Mouse (Mus musculus) brain, adult 10 weeks (tissue): ENCODE data around the gene Fam50b. TPM values are rescaled to one million over a fixed set of nuclear protein-coding genes. Genes with fewer than 3 reads are reported as not detected.

ENCODE experiments used
- polyA plus RNA-seq: library from polyadenylated mRNA; stranded (reverse); fragments of 350-450 nt; fragmentation: Illumina TruSeq; extraction: RNeasy Lipid Tissue Mini Kit (QIAGEN cat#74804); gene quantifications from one replicate; pipeline ENCODE4 v1.2.3, GENCODE M21; 2015; ENCODE audit warnings: low read depth, low replicate concordance

Fam50b gene
- polyA plus RNA-seq: not detected

GRCm38 (mm10) chr13:34734686-34735085 lies at the start of gene Fam50b:
Gene Fam50b, plus strand, starts transcription at chr13:34734850.

Other genes starting within 250 kb of the Fam50b start
- gene Pxdc1, start 81.4 kb upstream of the Fam50b start, polyA plus RNA-seq: 7.5 TPM
- 72.7 TPM for gene Prpf4b, start 140.5 kb downstream of the Fam50b start, polyA plus RNA-seq
- gene Fam217a, start 189.5 kb downstream of the Fam50b start, polyA plus RNA-seq: 0.67 TPM
- gene 4933417A18Rik, start 189.6 kb downstream of the Fam50b start, polyA plus RNA-seq: not detected
- not detected for gene Eci3, start 229.0 kb downstream of the Fam50b start, polyA plus RNA-seq